Mouse (Mus musculus) midbrain, embryonic 14.5 days (tissue): Measurements from ENCODE around the gene Cchcr1. TPM values are rescaled to one million over a fixed set of nuclear protein-coding genes. Genes with fewer than 3 reads are reported as not detected.
"Not testable (repeated sequence)": the region's sequence is repeated elsewhere in the genome, so short reads cannot be mapped to it uniquely, and the experiment has no call there.

Source experiments
- ATAC-seq: fragments of 200-750 bp; cut with Nextera tagmentation; 2 replicates; pipeline ENCODE4 v1.8.0; 2017; ENCODE audit warnings: moderate number of reproducible peaks, moderate library complexity; ENCODE audit not compliant: low FRiP score, low TSS enrichment
- DNase-seq: peaks from one replicate; pipeline ENCODE4 v3.0.0-alpha.2; 2015
- H3K27ac ChIP-seq: fragments of 300-500 bp; sonication (generic); replicated peaks from 2 replicates; pipeline ENCODE4 v1.5.1; 2014; ENCODE audit warnings: mild to moderate bottlenecking, low read depth, low read length, moderate library complexity
- H3K27me3 ChIP-seq: fragments of 300-500 bp; sonication (generic); 2 replicates; pipeline ENCODE4 v1.6.1; 2014; ENCODE audit warnings: low read length, control low read depth, mixed read lengths; ENCODE audit not compliant: control insufficient read depth, insufficient read depth
- H3K36me3 ChIP-seq: fragments of 300-500 bp; sonication (generic); 2 replicates; pipeline ENCODE4 v1.6.1; 2014; ENCODE audit warnings: low read length, control low read depth; ENCODE audit not compliant: control insufficient read depth, insufficient read depth
- H3K4me1 ChIP-seq: fragments of 300-500 bp; sonication (generic); 2 replicates; pipeline ENCODE4 v1.6.1; 2014; ENCODE audit warnings: mild to moderate bottlenecking, antibody characterized with exemption, low read length, control low read depth; ENCODE audit not compliant: control insufficient read depth, insufficient read depth
- H3K4me2 ChIP-seq: fragments of 300-500 bp; sonication (generic); 2 replicates; pipeline ENCODE4 v1.6.1; 2014; ENCODE audit warnings: mild to moderate bottlenecking, low read length, moderate library complexity
- H3K4me3 ChIP-seq: fragments of 300-500 bp; sonication (generic); replicated peaks from 2 replicates; pipeline ENCODE4 v1.5.1; 2014; ENCODE audit warnings: low read depth, low read length
- H3K9ac ChIP-seq: fragments of 300-500 bp; sonication (generic); replicated peaks from 2 replicates; pipeline ENCODE4 v1.6.1; 2014; ENCODE audit warnings: mild to moderate bottlenecking, low read length, moderate library complexity
- H3K9me3 ChIP-seq: fragments of 300-500 bp; sonication (generic); 2 replicates; pipeline ENCODE4 v1.6.1; 2016; ENCODE audit warnings: low read length, control low read depth, mixed read lengths; ENCODE audit not compliant: control insufficient read depth
- WGBS: fragments of 180-500 bp; shearing (Covaris S2); extraction: QIAGEN DNeasy Blood & Tissue Kit; methylation state at CpG from one replicate; pipeline ENCODE4 v1.1.7; 2014; 5-methylcytosine and 5-hydroxymethylcytosine counted together
- polyA plus RNA-seq: library from polyadenylated mRNA; unstranded; fragments of >200 nt; fragmentation: Nextera tagmentation; extraction: Ambion mirVana; gene quantifications from 2 replicates; pipeline ENCODE4 v1.2.1, GENCODE M21; 2014

Cchcr1 gene
- polyA plus RNA-seq = 1.6 and 3.4 TPM in 2 replicates

DNA sequence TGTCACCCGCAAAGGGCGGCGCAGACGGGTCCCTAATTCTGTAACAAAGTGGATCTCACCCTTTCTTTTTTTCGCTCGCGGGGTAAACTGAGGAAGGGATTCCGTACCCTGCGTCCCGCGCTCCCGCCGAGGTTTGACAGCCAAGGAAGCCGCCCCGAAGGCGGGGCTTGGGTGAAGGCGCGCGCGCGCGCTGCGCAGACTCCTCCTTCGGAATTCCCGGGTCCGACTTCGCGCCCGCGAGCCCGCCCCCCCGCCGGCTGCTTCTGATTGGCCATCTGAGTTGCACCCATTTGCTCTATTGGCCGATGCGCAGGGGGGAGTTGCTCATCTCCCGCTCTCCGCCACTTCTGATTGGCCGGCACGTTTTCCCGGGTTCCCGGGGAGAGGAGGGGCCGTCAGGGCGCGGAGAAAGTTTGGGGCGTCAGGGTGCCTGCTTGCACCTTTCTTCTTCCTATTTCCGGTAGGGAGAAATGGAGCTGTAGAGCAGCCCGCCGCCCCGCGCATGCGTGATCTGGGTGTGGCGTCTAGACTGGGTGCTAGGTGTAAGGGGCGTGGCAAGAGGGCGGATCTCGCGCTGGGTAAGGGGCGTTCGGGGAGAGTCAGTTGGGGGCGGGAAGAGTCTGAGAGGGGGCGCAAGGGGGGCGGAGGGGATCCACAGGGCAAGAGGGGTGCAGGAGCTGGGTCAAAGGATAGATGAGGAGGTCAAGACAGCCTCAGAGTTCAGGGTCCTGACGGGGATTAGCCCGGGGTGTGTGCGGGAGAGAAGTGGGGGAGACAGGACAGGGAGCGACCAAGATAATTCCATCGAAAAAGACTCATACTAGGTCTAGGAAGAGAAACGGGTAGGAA lies at the start of gene Cchcr1, which contains the start of gene Tcf19:
Gene Cchcr1 (plus strand): TSS at position 449 of the 849 bp plus-strand sequence.
Gene Tcf19 (minus strand): TSS at position 173 of the 849 bp plus-strand sequence.
- H3K9me3 ChIP-seq = no peaks in the 10 kb centered on the region
- peak within 1 kb of the TSS; percentile 50 for H3K4me3 ChIP-seq
- no peaks in the 10 kb centered on the region; the same call in 1 of the 2 replicates for H3K27me3 ChIP-seq
- peak within 1 kb of the TSS; percentile 45 for H3K9ac ChIP-seq
- peaks cover 14% of the 10 kb centered on the region for H3K4me1 ChIP-seq
- no peak within 1 kb of the TSS for H3K27ac ChIP-seq
- peak within 1 kb of the TSS; percentile 75 for H3K4me2 ChIP-seq
- DNase-seq = peak; percentile 97
- 1% methylated on average over 67 of the region's 67 CpGs for WGBS
- peak; percentile 94 for ATAC-seq
- H3K36me3 ChIP-seq = no peaks in the 10 kb centered on the region

DNA sequence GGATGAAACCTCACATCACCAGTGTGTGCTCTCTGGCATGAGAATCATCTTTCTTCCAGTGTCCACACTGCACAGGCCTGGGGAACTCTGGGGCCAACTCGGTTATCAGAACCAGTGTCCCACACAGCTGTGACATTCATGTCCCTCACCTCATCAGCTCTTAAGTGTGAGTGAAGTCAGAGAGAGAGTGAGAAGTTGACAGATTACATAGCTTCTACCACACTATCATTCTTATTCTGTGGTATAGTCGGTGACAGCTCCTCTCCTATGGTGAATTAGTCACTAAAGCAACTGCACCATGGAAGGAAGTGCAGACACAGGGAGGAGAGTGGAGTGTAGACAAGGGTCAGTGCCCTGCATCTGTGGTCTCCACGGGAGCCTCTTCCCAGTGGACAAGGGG lies 48.0 kb upstream of the Cchcr1 start:
- not testable (repeated sequence) for H3K27ac ChIP-seq, H3K4me1 ChIP-seq, ATAC-seq, H3K9ac ChIP-seq, H3K36me3 ChIP-seq, DNase-seq, H3K9me3 ChIP-seq, H3K4me3 ChIP-seq, H3K4me2 ChIP-seq
- 69% methylated on average over 3 of the region's 3 CpGs for WGBS
- H3K27me3 ChIP-seq = peaks cover 20% of the 10 kb centered on the region

DNA sequence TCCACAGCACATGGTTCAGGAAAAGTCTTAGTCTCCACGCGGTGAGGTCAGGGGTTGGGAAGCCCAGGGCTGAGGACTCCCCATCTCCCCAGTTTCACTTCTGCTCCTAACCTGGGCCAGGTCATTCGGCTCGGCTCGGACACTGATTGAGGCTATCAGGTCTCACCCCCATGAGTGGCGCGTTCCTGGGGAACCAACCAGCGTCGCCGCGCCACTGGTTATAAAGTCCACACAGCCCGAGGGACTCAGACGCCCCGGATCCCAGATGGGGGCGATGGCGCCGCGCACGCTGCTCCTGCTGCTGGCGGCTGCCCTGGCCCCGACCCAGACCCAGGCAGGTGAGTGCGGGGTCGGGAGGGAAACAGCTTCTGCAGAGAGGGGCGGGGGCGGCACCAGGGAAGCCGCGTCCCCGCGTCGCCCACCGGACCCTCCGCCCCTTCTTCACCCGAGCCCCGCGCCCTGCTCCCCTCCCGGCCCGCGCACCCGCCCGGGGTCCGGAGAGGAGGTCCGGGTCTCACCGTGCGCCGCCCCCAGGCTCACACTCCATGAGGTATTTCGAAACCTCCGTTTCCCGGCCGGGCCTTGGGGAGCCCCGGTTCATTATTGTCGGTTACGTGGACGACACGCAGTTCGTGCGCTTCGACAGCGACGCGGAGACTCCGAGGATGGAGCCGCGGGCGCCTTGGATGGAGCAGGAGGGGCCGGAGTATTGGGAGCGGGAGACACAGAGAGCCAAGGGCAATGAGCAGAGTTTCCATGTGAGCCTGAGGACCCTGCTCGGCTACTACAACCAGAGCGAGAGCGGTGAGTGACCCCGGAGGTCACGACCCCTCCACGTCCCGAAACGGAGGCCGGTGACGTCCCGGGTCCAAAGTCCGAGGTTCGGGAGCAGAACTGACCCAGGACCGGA lies 46.8 kb upstream of the Cchcr1 start, which contains the start of gene H2-Q10:
Gene H2-Q10 (plus strand): TSS at position 248 of the 910 bp plus-strand sequence.
- H3K36me3 ChIP-seq = no peaks in the 10 kb centered on the region
- H3K27me3 ChIP-seq = peaks cover 20% of the 10 kb centered on the region
- ATAC-seq (no peak), DNase-seq (peak; percentile 31)
- no peaks in the 10 kb centered on the region for H3K9me3 ChIP-seq
- peak within 1 kb of the TSS; percentile 60 for H3K4me2 ChIP-seq
- peak within 1 kb of the TSS; percentile 42; the same call in 1 of the 2 replicates for H3K9ac ChIP-seq
- peaks cover 6% of the 10 kb centered on the region; the same call in 1 of the 2 replicates for H3K4me1 ChIP-seq
- WGBS = 2% methylated on average over 78 of the region's 80 CpGs
- H3K4me3 ChIP-seq = peak within 1 kb of the TSS; percentile 35
- no peak within 1 kb of the TSS for H3K27ac ChIP-seq

DNA sequence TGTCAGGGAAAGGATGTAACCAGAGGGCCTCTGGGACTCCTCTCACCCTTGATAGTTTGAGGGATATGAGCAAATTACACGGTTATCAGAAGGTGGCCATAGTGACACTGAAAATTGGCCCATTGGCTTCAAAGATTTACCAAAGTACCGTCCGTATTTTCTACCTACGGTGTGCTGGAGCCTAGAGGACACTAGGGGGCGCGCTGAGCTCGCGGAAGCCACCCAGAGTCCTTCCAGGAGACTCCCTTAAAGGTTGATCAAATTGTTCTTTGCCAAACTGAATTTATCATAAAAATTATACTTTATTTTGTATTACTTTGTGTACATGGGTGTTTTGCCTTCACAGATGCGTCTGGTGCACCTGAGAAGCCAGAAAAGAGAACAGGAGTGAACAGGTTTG lies 32.8 kb upstream of the Cchcr1 start:
- Histone ChIP-seq H3K9ac (no peak overlapping the region), H3K4me1 (no peaks in the 10 kb centered on the region), H3K4me3 (no peak overlapping the region), H3K4me2 (no peak overlapping the region), H3K36me3 (no peaks in the 10 kb centered on the region), H3K27me3 (no peaks in the 10 kb centered on the region), H3K9me3 (no peaks in the 10 kb centered on the region), H3K27ac (no peak overlapping the region)
- ATAC-seq (no peak), DNase-seq (peak; percentile 86)
- 0% methylated on average over 9 of the region's 9 CpGs for WGBS

DNA sequence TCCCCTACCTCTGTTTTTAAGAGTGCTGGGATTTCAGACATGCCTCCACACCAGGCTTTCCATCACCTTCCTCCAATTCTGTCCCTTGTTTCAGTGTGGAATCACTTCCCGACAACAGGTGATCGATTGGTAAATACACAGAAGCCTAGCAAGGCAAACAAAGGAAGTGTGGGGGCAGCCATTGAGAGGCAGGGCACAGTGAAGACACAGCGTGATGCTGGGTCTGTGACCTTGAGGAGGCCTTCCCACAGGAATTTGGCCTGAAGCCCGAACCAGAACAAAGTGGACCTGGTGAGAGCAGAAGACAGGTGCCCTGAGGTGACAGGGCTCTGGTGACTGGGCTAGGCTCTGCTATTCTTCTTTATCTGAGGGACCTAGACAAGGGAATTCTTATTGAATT lies 31.2 kb upstream of the Cchcr1 start:
- Histone ChIP-seq H3K4me3 (no peak overlapping the region), H3K27ac (no peak overlapping the region), H3K4me2 (no peak overlapping the region), H3K36me3 (no peaks in the 10 kb centered on the region), H3K9ac (no peak overlapping the region), H3K27me3 (no peaks in the 10 kb centered on the region), H3K9me3 (no peaks in the 10 kb centered on the region), H3K4me1 (no peaks in the 10 kb centered on the region)
- no peak for DNase-seq
- ATAC-seq = no peak
- WGBS = 36% methylated on average over 4 of the region's 4 CpGs

DNA sequence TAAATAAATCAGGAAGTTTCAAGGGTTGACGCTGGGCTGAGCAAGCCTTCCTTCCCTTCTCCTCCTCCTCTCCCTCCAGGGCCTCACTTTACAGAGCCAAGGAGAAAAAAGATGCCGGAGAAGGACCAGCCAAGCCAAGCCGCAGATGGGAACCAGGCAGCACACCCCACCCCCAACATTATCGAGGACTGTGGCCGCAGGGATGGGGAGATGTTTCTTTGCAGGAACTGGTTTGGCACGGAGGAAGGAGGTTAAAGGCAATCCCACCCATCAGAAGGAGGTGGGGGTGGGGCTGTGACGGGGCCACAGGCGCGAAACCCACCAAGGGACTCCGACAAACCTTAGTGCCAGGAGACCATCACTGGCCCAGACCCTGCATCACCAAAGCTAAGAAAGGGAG lies 30.2 kb upstream of the Cchcr1 start:
- no peak overlapping the region for H3K9ac ChIP-seq
- H3K4me3 ChIP-seq = no peak overlapping the region
- DNase-seq (no peak), ATAC-seq (no peak)
- 65% methylated on average over 10 of the region's 10 CpGs for WGBS
- H3K4me1 ChIP-seq = no peaks in the 10 kb centered on the region
- H3K27ac ChIP-seq = no peak overlapping the region
- no peaks in the 10 kb centered on the region for H3K27me3 ChIP-seq
- no peaks in the 10 kb centered on the region for H3K9me3 ChIP-seq
- no peaks in the 10 kb centered on the region for H3K36me3 ChIP-seq
- H3K4me2 ChIP-seq = no peak overlapping the region

DNA sequence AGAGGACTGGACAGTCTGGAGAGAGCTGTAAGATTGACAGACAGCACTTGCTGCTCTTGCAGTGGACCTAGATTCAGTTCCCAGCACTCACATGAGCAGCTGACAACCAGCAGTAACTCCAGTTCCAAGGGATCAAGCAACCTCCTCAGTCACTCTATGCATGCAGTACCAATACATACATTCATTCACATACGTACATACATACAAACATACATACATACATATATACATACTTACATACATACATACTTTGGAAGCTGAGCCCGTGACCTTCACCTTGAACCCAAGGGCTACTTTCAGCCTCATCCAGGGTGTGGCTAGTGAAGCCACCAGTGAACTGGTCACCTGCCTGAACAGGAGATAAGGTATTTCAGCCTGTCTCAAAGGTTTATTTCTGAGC lies 28.9 kb upstream of the Cchcr1 start:
- H3K9ac ChIP-seq = no peak overlapping the region
- DNase-seq = no peak

DNA sequence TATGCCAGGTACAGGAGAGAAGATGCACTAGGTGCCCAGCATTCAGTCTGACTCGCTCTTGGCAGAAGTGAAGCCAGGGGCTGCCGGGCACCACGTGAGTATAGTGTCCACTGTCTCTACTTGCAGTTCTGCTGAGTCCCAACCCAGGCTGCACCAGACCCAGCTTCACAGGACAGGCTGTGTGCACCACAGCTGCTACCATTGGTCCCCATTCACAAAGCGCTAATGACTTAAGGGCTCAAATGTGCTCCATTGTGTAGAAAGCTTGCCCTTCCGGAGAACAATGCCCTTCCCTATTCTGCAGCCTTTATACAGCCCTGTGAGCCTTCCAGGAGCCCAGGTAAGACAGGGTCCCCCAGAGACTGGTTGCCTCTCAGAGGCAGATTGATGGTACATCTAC lies 26.6 kb upstream of the Cchcr1 start:
- DNase-seq = no peak
- 47% methylated on average over 5 of the region's 5 CpGs for WGBS
- ATAC-seq = no peak

More for the DNA sequence above, 28.9 kb upstream of the Cchcr1 start:
- no peaks in the 10 kb centered on the region for H3K27me3 ChIP-seq
- H3K4me1 ChIP-seq = no peaks in the 10 kb centered on the region
- H3K36me3 ChIP-seq = no peaks in the 10 kb centered on the region
- no peak overlapping the region for H3K27ac ChIP-seq
- ATAC-seq = no peak
- H3K9me3 ChIP-seq = no peaks in the 10 kb centered on the region
- no peak overlapping the region for H3K4me2 ChIP-seq
- WGBS = 98% methylated on average over 2 of the region's 2 CpGs
- H3K4me3 ChIP-seq = no peak overlapping the region

More for the DNA sequence above, 26.6 kb upstream of the Cchcr1 start:
- no peak overlapping the region for H3K27ac ChIP-seq
- no peak overlapping the region for H3K9ac ChIP-seq
- no peaks in the 10 kb centered on the region for H3K9me3 ChIP-seq
- no peaks in the 10 kb centered on the region for H3K36me3 ChIP-seq
- no peak overlapping the region for H3K4me3 ChIP-seq
- H3K27me3 ChIP-seq = no peaks in the 10 kb centered on the region
- no peak overlapping the region for H3K4me2 ChIP-seq
- no peaks in the 10 kb centered on the region for H3K4me1 ChIP-seq
